Mouse (Mus musculus) layer of hippocampus, adult 2 months (tissue): ENCODE measurements at regions not wholly inside any gene's neighbourhood (a gene's known extent, or its start where the extent isn't known, plus 50 kb on each side); places are given as distances from the start of the nearest gene placed in this dataset.
A peak's percentile ranks its signal among the peaks of the same experiment; 100 is the strongest.

Source experiments
- DNase-seq, 2 experiments: peaks; one replicate each; pipeline ENCODE4 v3.0.0; 2022; ENCODE audit warnings: low spot score in 2 of 2
- H3K27ac ChIP-seq: fragments of 200-600 bp; 2 replicates; pipeline ENCODE4 v1.8.1; 2022
- H3K4me3 ChIP-seq: fragments of 200-600 bp; 2 replicates; pipeline ENCODE4 v1.8.1; 2022; ENCODE audit warnings: mild to moderate bottlenecking
- CTCF ChIP-seq: fragments of 200-600 bp; conservative IDR thresholded peaks from 2 replicates; pipeline ENCODE4 v1.8.1; 2022; ENCODE audit warnings: antibody characterized with exemption, mild to moderate bottlenecking, moderate library complexity

DNA sequence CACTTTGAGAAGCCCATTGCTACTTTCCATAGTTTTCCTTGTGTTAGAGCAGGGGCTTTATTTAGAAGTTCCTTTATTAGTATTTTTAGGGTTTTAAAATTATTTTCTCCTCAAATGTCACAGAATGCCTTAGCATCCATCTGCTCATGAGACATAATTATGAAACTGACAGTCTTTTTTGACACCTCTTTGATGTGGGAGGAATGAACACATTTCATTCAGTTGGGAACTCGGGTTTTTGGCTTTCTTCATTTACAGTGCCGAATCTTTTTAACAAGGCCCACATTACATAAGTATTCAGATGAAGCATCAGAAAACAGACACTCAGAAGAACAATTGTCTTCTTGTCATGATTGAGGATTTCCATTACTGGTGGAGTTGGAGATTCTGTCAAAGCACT, 843.6 kb downstream of the Lrrtm4 start:
- TF ChIP-seq CTCF, result no peak
- peak in 1 of 2 experiments; percentile 66 for DNase-seq
- Histone ChIP-seq H3K4me3 (no peak overlapping the region), H3K27ac (peak overlapping the region; percentile 60; the same call in 1 of the 2 replicates)

DNA sequence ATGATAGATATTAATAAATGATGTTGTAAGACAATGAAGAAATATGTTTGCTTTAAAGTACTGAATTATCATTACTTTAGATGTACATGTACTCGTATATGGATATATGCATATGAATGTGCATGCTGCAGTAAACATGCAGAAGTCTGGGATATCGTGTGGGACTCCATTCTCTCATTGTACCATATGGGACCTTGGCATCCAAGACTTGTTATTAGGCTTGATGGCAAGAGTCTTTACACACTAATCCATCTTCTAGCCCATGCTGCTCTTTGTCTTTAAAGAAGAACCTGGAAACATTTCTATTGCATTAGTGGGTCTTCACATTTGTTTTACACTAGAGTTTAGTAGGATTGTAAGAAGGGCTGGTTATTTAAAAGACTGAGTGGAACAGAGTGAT, 844.1 kb downstream of the Lrrtm4 start:
- no peak for TF ChIP-seq CTCF
- no peak for DNase-seq
- H3K4me3 ChIP-seq, result no peak overlapping the region
- H3K27ac ChIP-seq, result peak overlapping the region; percentile 52; the same call in 1 of the 2 replicates

DNA sequence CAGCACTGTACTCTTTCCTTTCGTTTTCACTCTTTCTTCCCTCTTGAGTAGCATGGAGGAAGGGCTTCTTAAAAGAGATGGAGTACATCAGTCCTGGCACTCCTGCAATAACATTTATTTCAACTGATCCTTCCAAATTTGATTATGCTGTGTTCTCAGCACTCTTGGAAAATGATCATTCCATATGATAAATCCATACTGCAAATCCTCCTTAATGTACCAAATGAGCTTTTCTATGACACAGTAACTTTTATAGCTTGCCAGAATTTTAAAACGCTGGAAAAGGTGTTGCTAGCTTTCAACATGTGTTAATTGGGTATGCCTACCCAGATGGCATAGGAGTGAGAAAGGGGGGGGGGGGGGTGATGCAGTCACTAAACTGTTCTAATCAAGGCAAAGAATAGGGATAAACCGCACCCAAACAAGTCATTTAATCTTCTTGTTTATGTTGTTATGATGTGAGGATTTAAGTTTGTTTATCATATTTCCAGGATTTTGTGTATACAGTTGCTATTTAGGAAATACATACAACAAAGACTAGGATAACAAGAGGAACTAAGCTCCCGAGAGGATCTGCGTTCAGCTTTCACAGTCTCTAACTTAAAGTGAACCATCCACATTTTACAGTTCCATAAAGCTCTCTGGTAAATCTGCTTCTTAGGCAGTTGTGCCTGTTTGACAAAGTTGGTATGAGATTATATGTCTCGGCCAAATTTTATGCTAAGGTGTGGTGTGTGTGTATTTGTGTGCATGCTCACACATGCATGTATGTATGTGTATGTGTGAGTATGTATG, 847.3 kb downstream of the Lrrtm4 start:
- no peak for TF ChIP-seq CTCF
- Histone ChIP-seq H3K27ac (peak overlapping the region; percentile 4; the same call in 1 of the 2 replicates), H3K4me3 (no peak overlapping the region)
- DNase-seq, result no peak

DNA sequence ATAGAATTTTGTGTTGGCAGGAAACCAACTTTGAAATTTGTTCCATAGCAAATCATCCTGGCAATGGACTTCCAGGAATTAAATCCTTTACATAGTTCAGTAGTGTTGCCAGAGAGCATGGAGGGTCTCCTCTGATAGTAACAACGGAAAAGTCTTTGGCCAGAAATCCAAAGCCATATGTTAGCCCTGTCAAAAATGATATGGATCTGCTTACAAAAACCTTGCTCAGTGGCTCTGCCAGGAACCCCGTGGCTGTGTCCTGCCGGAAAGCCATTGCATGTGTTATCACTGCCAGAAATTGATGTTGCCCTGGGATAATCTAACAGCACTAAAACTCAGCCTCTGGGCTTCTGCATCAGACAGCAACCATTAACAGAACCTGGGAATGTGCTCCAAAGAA, 866.7 kb downstream of the Lrrtm4 start:
- TF ChIP-seq CTCF, result no peak

DNA sequence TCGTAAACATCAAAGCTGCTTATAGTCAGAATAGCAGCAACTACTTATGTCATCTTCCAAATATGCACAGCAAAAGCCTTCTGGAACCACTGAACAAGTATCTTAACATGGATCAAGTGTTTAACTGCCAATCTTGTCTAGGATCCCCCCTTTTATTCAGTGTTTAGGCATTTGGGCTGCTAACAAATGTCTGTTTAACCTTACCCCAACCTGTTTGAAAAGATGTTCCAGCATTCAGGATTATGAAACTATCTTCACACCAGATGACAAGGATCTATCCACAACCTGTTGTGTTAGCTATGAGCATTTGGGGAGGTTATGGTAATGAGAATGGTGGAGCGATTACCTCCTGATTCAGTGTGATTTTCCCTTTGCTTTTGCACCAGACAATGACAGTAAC, 886.5 kb downstream of the Lrrtm4 start:
- no peak overlapping the region for H3K4me3 ChIP-seq
- peak; percentile 54 to 59 for DNase-seq
- no peak for TF ChIP-seq CTCF

More for the DNA sequence above, 866.7 kb downstream of the Lrrtm4 start:
- Histone ChIP-seq H3K27ac (no peak overlapping the region), H3K4me3 (no peak overlapping the region)
- DNase-seq, result no peak

DNA sequence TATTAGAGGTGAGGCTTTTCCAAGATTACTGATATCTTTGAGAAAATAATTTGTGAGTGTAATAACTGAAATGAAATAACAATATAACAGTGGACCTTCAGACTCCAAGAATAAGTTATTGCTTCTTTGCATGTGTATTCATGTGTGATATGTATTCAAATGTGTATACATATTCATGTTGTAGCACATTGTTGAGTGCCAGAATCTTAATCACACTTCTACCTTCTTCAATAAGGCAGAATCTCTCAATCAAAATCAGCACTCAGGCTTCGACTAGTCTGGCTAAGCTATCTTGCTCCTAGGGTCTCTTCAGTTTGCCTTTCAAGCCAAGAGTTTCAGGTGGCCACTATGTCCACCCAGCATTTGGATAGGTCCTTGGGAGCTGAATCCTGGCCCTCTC, 911.1 kb downstream of the Lrrtm4 start:
- no peak for DNase-seq
- Histone ChIP-seq H3K4me3 (no peak overlapping the region), H3K27ac (no peak overlapping the region)
- no peak for TF ChIP-seq CTCF

More for the DNA sequence above, 886.5 kb downstream of the Lrrtm4 start:
- H3K27ac ChIP-seq, result 0 out of 2 replicates have a peak overlapping the region, but pooled peaks have one; percentile 54

DNA sequence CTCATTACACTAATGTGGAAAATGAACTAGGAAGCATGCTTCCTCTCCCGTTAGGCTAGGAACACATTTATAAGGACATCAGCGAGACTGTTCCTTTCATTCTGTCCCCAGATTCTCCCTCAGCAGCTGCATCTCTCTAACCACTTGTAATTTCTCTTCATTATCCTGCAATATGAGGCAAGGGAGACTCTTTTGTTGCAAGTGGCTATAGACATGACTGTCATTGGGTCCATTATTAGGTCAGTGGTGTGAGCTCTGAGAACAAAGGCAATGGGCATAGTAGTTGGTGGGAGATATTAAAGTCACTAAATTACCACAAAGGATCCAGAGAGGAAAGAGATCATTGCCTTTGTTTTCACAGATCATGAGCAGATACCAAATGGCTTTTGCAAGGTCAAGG, 948.3 kb upstream of the Gcfc2 start:
- TF ChIP-seq CTCF, result no peak
- Histone ChIP-seq H3K4me3 (no peak overlapping the region), H3K27ac (peak overlapping the region; percentile 18; the same call in 1 of the 2 replicates)
- DNase-seq, result no peak

DNA sequence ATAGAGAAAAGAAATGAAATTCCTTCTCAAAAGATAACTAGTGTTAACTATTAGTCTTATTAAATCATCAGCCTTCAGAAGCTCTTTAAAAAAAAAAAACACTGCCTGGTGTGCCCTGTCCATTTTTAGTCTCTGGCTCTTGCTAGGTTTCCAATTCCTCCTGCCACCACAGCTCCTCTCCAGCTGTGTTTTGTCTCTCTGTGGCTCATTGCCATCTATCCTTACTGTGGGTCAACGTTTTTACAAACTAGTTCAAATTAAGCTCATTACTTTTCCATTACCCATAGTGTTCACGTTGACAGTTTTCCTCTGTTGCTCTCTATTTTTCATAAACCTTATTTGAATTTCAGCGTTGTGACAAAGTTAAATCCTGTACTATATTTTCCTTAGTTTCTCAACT, 930.0 kb upstream of the Gcfc2 start:
- H3K4me3 ChIP-seq, result no peak overlapping the region
- H3K27ac ChIP-seq, result no peak overlapping the region
- no peak for DNase-seq
- no peak for TF ChIP-seq CTCF

DNA sequence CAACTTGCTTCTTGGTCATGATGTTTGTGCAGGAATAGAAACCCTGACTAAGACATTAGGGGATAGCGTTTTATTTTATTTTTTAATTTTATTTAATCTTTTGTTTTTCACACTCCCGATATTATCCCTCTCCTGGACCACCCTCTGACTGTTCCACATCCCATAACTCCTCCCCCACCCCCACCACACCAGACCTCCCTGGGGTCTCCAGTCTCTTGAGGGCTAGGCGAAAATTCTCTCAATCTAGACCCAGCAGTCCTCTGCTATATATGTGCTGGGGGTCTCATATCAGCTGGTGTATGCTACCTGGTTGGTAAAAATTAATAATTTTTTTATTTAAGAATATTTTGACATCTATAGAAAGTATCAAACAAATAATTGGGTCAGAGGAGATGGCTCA, 898.9 kb upstream of the Gcfc2 start:
- DNase-seq, result no peak
- H3K4me3 ChIP-seq, result no peak overlapping the region
- TF ChIP-seq CTCF, result no peak
- H3K27ac ChIP-seq, result no peak overlapping the region
